19 mouse cellular contexts compared by ENCODE assay signal in genomic region chr12:37632368-37632767, GRCm38 (mm10).
DNase-seq lines count a peak whose midpoint lies in the region; ATAC-seq and TF ChIP-seq lines count a peak whose summit lies in the region.
"Had no signal": no experiment of that assay in that cellular context is flagged by ENCODE, and none has a peak within 500 bp of the region (broad histone marks: within the 10 kb centered on the region; RNA-seq: fewer than 3 reads in every experiment).

No protein-coding gene starts in this region.

- H3K4me2 ChIP-seq in forebrain, embryonic 14.5 days (ENCODE audit: low read length) = no peak overlapping the region
- no peak overlapping the region for H3K4me2 ChIP-seq in forebrain, embryonic 12.5 days
- H3K4me2 ChIP-seq in lung, embryonic 14.5 days = no peak overlapping the region
- H3K4me2 ChIP-seq in stomach, postnatal 0 days (replicated peaks; ENCODE audit: low read depth) = no peak overlapping the region
- H3K4me2 ChIP-seq: limb, embryonic 12.5 days; liver, embryonic 13.5 days; neural tube, embryonic 12.5 days had no signal

- H3K4me3 ChIP-seq in forebrain, embryonic 14.5 days (ENCODE audit: low read depth, low read length) = no peak overlapping the region
- H3K4me3 ChIP-seq in forebrain, embryonic 12.5 days (replicated peaks) = no peak overlapping the region
- H3K4me3 ChIP-seq in lung, embryonic 14.5 days (ENCODE audit: low read depth, low read length) = no peak overlapping the region
- H3K4me3 ChIP-seq in stomach, postnatal 0 days (ENCODE audit: low read depth, low read length) = no peak overlapping the region
- H3K4me3 ChIP-seq: erythroblast, embryonic 14.5 days; limb, embryonic 12.5 days; liver, embryonic 13.5 days; neural tube, embryonic 12.5 days had no signal

- no peak overlapping the region for H3K9ac ChIP-seq in forebrain, embryonic 14.5 days (ENCODE audit: low read length)
- no peak overlapping the region for H3K9ac ChIP-seq in forebrain, embryonic 12.5 days
- no peak overlapping the region for H3K9ac ChIP-seq in lung, embryonic 14.5 days
- H3K9ac ChIP-seq in stomach, postnatal 0 days (ENCODE audit: low read length) = no peak overlapping the region
- H3K9ac ChIP-seq: limb, embryonic 12.5 days; liver, embryonic 13.5 days; neural tube, embryonic 12.5 days had no signal

- DNase-seq in forebrain, embryonic 14.5 days (ENCODE audit: low spot score) = peak; percentile 38
- peak; percentile 28 for DNase-seq in lung, embryonic 14.5 days
- DNase-seq in lung, postnatal 10 days = no peak
- peak; percentile 49 for DNase-seq in ES-CJ7 (ENCODE audit: low read depth, low spot score)
- no peak for DNase-seq in stomach, postnatal 0 days (ENCODE audit: low spot score)
- no peak for DNase-seq in gastrocnemius, postnatal 25 days
- DNase-seq: adrenal gland, postnatal 36 days; cerebellum, adult 9-11 months; heart, adult 18-20 months; heart, postnatal 4 days; kidney, adult 8-10 months; layer of hippocampus, postnatal 36 days; liver, embryonic 13.5 days; right cerebral cortex, postnatal 14 days; thymus, postnatal 25 days had no signal

- no peak for ATAC-seq in forebrain, embryonic 14.5 days
- ATAC-seq in forebrain, embryonic 12.5 days (ENCODE audit: low FRiP score) = no peak
- no peak for ATAC-seq in lung, embryonic 14.5 days (ENCODE audit: insufficient read depth)
- ATAC-seq in stomach, postnatal 0 days (ENCODE audit: low FRiP score, low TSS enrichment) = no peak

- H3K27me3 ChIP-seq in forebrain, embryonic 14.5 days (replicated peaks; ENCODE audit: control insufficient read depth, insufficient read depth, low read length) = no peaks in the 10 kb centered on the region
- no peaks in the 10 kb centered on the region for H3K27me3 ChIP-seq in forebrain, embryonic 12.5 days
- no peaks in the 10 kb centered on the region for H3K27me3 ChIP-seq in lung, embryonic 14.5 days (ENCODE audit: insufficient read depth, low read length)
- H3K27me3 ChIP-seq in stomach, postnatal 0 days (ENCODE audit: control insufficient read depth, insufficient read depth, low read length) = no peaks in the 10 kb centered on the region
- H3K27me3 ChIP-seq: limb, embryonic 12.5 days; liver, embryonic 13.5 days; neural tube, embryonic 12.5 days had no signal

- TF ChIP-seq CTCF in lung, embryonic 14.5 days (IDR thresholded peaks at IDR 0.05; ENCODE audit: low read depth) = peak; percentile 9; the same call in 1 of the 2 replicates
- TF ChIP-seq CTCF in stomach, postnatal 0 days (IDR thresholded peaks at IDR 0.05; ENCODE audit: low read depth) = peak; percentile 30; the same call in 1 of the 2 replicates

- no peaks in the 10 kb centered on the region for H3K9me3 ChIP-seq in forebrain, embryonic 14.5 days (replicated peaks; ENCODE audit: control insufficient read depth, low read length)
- H3K9me3 ChIP-seq in forebrain, embryonic 12.5 days = no peaks in the 10 kb centered on the region
- H3K9me3 ChIP-seq in lung, embryonic 14.5 days (ENCODE audit: low read depth, low read length) = no peaks in the 10 kb centered on the region
- H3K9me3 ChIP-seq in stomach, postnatal 0 days (ENCODE audit: control insufficient read depth, low read length) = no peaks in the 10 kb centered on the region
- H3K9me3 ChIP-seq: limb, embryonic 12.5 days; liver, embryonic 13.5 days; neural tube, embryonic 12.5 days had no signal

- no peak for TF ChIP-seq EP300 in stomach, postnatal 0 days (optimal IDR thresholded peaks at IDR 0.05)

- no peak overlapping the region for H3K27ac ChIP-seq in forebrain, embryonic 14.5 days (ENCODE audit: low read depth, low read length)
- no peak overlapping the region for H3K27ac ChIP-seq in forebrain, embryonic 12.5 days
- H3K27ac ChIP-seq in lung, embryonic 14.5 days (ENCODE audit: low read depth) = no peak overlapping the region
- no peak overlapping the region for H3K27ac ChIP-seq in stomach, postnatal 0 days (replicated peaks)
- H3K27ac ChIP-seq: limb, embryonic 12.5 days; liver, embryonic 13.5 days; neural tube, embryonic 12.5 days had no signal

- H3K4me1 ChIP-seq in forebrain, embryonic 14.5 days (ENCODE audit: control insufficient read depth, insufficient read depth, low read length) = no peaks in the 10 kb centered on the region
- H3K4me1 ChIP-seq in forebrain, embryonic 12.5 days = no peaks in the 10 kb centered on the region
- no peaks in the 10 kb centered on the region for H3K4me1 ChIP-seq in lung, embryonic 14.5 days (ENCODE audit: insufficient read depth)
- H3K4me1 ChIP-seq in stomach, postnatal 0 days (replicated peaks; ENCODE audit: control insufficient read depth, insufficient read depth) = no peaks in the 10 kb centered on the region
- H3K4me1 ChIP-seq: limb, embryonic 12.5 days; liver, embryonic 13.5 days; neural tube, embryonic 12.5 days had no signal

- H3K36me3 ChIP-seq in forebrain, embryonic 14.5 days (ENCODE audit: control insufficient read depth, insufficient read depth, low read length) = no peaks in the 10 kb centered on the region
- H3K36me3 ChIP-seq in forebrain, embryonic 12.5 days (replicated peaks) = no peaks in the 10 kb centered on the region
- H3K36me3 ChIP-seq in lung, embryonic 14.5 days (ENCODE audit: insufficient read depth) = no peaks in the 10 kb centered on the region
- H3K36me3 ChIP-seq in stomach, postnatal 0 days (ENCODE audit: control insufficient read depth, insufficient read depth, low read length) = no peaks in the 10 kb centered on the region
- H3K36me3 ChIP-seq: limb, embryonic 12.5 days; liver, embryonic 13.5 days; neural tube, embryonic 12.5 days had no signal

Comparison
In these comparisons a context has a peak if more than half of its experiments do, and no peak if none do; other contexts are left out.
1. DNase-seq: peak in forebrain, embryonic 14.5 days (single experiment), lung, embryonic 14.5 days (single experiment) and ES-CJ7 (single experiment); none in lung, postnatal 10 days (single experiment), stomach, postnatal 0 days (single experiment) and gastrocnemius, postnatal 25 days (single experiment).